Mouse (Mus musculus): ENCODE data around the gene Aspg.

GRCm38 (mm10) chr12:112129300-112129856 is 22.9 kb downstream of the Aspg start:
- no peak for TF ChIP-seq CTCF (IDR thresholded peaks at IDR 0.05; ENCODE audit: low read depth, low read length)
- no peak for TF ChIP-seq POLR2A (IDR thresholded peaks at IDR 0.05; ENCODE audit: extremely low read depth, insufficient read depth, low read length)

All from liver, adult 2 months (tissue).